Comparison of ENCODE assay signal across 9 mouse cellular contexts in genomic region chr2:28585043-28585571, GRCm38 (mm10). TPM values are rescaled to one million over a fixed set of nuclear protein-coding genes. Genes with fewer than 3 reads are reported as not detected.
DNase-seq lines count a peak whose midpoint lies in the region; ATAC-seq and TF ChIP-seq lines count a peak whose summit lies in the region.
"Had no signal": no experiment of that assay in that cellular context is flagged by ENCODE, and none has a peak within 500 bp of the region (broad histone marks: within the 10 kb centered on the region; RNA-seq: fewer than 3 reads in every experiment).

No protein-coding gene starts in this region.

- no peaks in the 10 kb centered on the region for H3K27me3 ChIP-seq in liver, embryonic 11.5 days (replicated peaks; ENCODE audit: control insufficient read depth, insufficient read depth, low read length)
- H3K27me3 ChIP-seq: limb, embryonic 15.5 days had no signal

- H3K9me3 ChIP-seq in liver, embryonic 11.5 days (ENCODE audit: control insufficient read depth, low read length), result no peaks in the 10 kb centered on the region
- H3K9me3 ChIP-seq: limb, embryonic 15.5 days had no signal

- no peak for TF ChIP-seq POLR2A in brain, embryonic 14.5 days (IDR thresholded peaks at IDR 0.05; ENCODE audit: borderline replicate concordance, extremely low read depth, insufficient read depth, insufficient read length, poor library complexity, severe bottlenecking)

- peak; percentile 73 for ATAC-seq in erythroid progenitor cell, adult 5-6 weeks (replicated peaks; ENCODE audit: low FRiP score, poor library complexity, severe bottlenecking)
- ATAC-seq in liver, embryonic 11.5 days (replicated peaks; ENCODE audit: low FRiP score), result 0 out of 2 replicates have a peak, but pooled peaks have one; percentile 9

- H3K4me1 ChIP-seq in liver, embryonic 11.5 days (replicated peaks; ENCODE audit: control insufficient read depth, insufficient read depth, low read length), result peaks cover 9% of the 10 kb centered on the region

- DNase-seq in urinary bladder, adult 18-20 months (ENCODE audit: low spot score in 2 of 2), result peak; percentile 49 to 62
- DNase-seq in urinary bladder, postnatal 10 days (ENCODE audit: low spot score), result no peak
- DNase-seq in brain, embryonic 14.5 days (ENCODE audit: low read depth), result peak; percentile 93
- DNase-seq in kidney, adult 9 months, result peak; percentile 89
- DNase-seq in liver, embryonic 11.5 days (ENCODE audit: low spot score), result no peak
- DNase-seq in retina, embryonic 14.5 days (ENCODE audit: low spot score), result peak; percentile 92
- DNase-seq in thymus, postnatal 36 days, result peak; percentile 73 to 77

- TF ChIP-seq CTCF in brain, embryonic 14.5 days (IDR thresholded peaks at IDR 0.05; ENCODE audit: borderline replicate concordance, extremely low read depth, insufficient read depth, insufficient read length), result peak; percentile 100

- 21% methylated on average over 6 of the region's 6 CpGs for WGBS in liver, embryonic 11.5 days

- H3K27ac ChIP-seq in liver, embryonic 11.5 days (ENCODE audit: low read depth, low read length), result no peak overlapping the region
- H3K27ac ChIP-seq: limb, embryonic 15.5 days had no signal

- no peaks in the 10 kb centered on the region for H3K36me3 ChIP-seq in liver, embryonic 11.5 days (ENCODE audit: control insufficient read depth, insufficient read depth, low read length)

- H3K4me3 ChIP-seq in liver, embryonic 11.5 days (ENCODE audit: low read depth, low read length), result no peak overlapping the region
- H3K4me3 ChIP-seq: limb, embryonic 15.5 days had no signal

- H3K9ac ChIP-seq in liver, embryonic 11.5 days (ENCODE audit: low read depth, low read length), result no peak overlapping the region
- H3K9ac ChIP-seq: limb, embryonic 15.5 days had no signal

- H3K4me2 ChIP-seq in liver, embryonic 11.5 days, result no peak overlapping the region
- H3K4me2 ChIP-seq: limb, embryonic 15.5 days had no signal

RNA-seq across cellular contexts. Expression of gene Gtf3c5, which starts 1.6 kb away (rescaled TPM):
- polyA plus RNA-seq in brain, embryonic 14.5 days (2012; rRNA removed), result 45.9 and 51.4 TPM in 2 replicates
- 17.2 and 22.3 TPM in 2 replicates for total RNA-seq in erythroid progenitor cell, adult 5-6 weeks (2015; ENCODE audit: low replicate concordance)
- 11.0 and 15.3 TPM in 2 replicates for total RNA-seq in erythroid progenitor cell, adult 5-6 weeks (2017; ENCODE audit: low replicate concordance)
- 30.8 and 32.9 TPM in 2 replicates for polyA plus RNA-seq in liver, embryonic 11.5 days (2014; fragmentation: Nextera tagmentation; extraction: Ambion mirVana)

RNA-seq across cellular contexts. Expression of gene Cel, which starts 21.9 kb away (rescaled TPM):
- 0.10 and 0.14 TPM in 2 replicates for polyA plus RNA-seq in brain, embryonic 14.5 days (2012; rRNA removed)
- total RNA-seq in erythroid progenitor cell, adult 5-6 weeks (2015; ENCODE audit: low replicate concordance), result not detected in 2 replicates
- total RNA-seq in erythroid progenitor cell, adult 5-6 weeks (2017; ENCODE audit: low replicate concordance), result not detected in 2 replicates
- not detected in 2 replicates for polyA plus RNA-seq in liver, embryonic 11.5 days (2014; fragmentation: Nextera tagmentation; extraction: Ambion mirVana)
- polyA plus RNA-seq: limb, embryonic 15.5 days had no signal

RNA-seq across cellular contexts. Expression of gene Gfi1b, which starts 36.7 kb away (rescaled TPM):
- 0.09 and 0.33 TPM in 2 replicates for polyA plus RNA-seq in brain, embryonic 14.5 days (2012; rRNA removed)
- total RNA-seq in erythroid progenitor cell, adult 5-6 weeks (2015; ENCODE audit: low replicate concordance), result 123 and 130 TPM in 2 replicates
- total RNA-seq in erythroid progenitor cell, adult 5-6 weeks (2017; ENCODE audit: low replicate concordance), result 77.8 and 88.3 TPM in 2 replicates
- 143 and 151 TPM in 2 replicates for polyA plus RNA-seq in liver, embryonic 11.5 days (2014; fragmentation: Nextera tagmentation; extraction: Ambion mirVana)

RNA-seq across cellular contexts. Expression of gene Tsc1, which starts 55.9 kb away (rescaled TPM):
- 35.8 and 40.6 TPM in 2 replicates for polyA plus RNA-seq in brain, embryonic 14.5 days (2012; rRNA removed)
- 13.0 and 16.9 TPM in 2 replicates for total RNA-seq in erythroid progenitor cell, adult 5-6 weeks (2015; ENCODE audit: low replicate concordance)
- total RNA-seq in erythroid progenitor cell, adult 5-6 weeks (2017; ENCODE audit: low replicate concordance), result 20.0 and 24.8 TPM in 2 replicates
- polyA plus RNA-seq in liver, embryonic 11.5 days (2014; fragmentation: Nextera tagmentation; extraction: Ambion mirVana), result 20.7 and 21.3 TPM in 2 replicates

Comparison
In these comparisons a context has a peak if more than half of its experiments do, and no peak if none do; other contexts are left out.
1. DNase-seq: peak in urinary bladder, adult 18-20 months (2 of 2), brain, embryonic 14.5 days (single experiment), kidney, adult 9 months (single experiment), retina, embryonic 14.5 days (single experiment) and thymus, postnatal 36 days (2 of 2); none in urinary bladder, postnatal 10 days (single experiment) and liver, embryonic 11.5 days (single experiment).
2. RNA of gene Gfi1b, which starts 36.7 kb away (polyA plus RNA-seq): 143 to 151 TPM in liver, embryonic 11.5 days; 0.09 to 0.33 TPM in brain, embryonic 14.5 days; every median in the first group is over 100 times any median in the second.